Mouse (Mus musculus): ENCODE results near the gene Gpr160. TPM values are rescaled to one million over a fixed set of nuclear protein-coding genes. Genes with fewer than 3 reads are reported as not detected.
A peak's percentile ranks its signal among the peaks of the same experiment; 100 is the strongest.
"Not testable (repeated sequence)": the region's sequence is repeated elsewhere in the genome, so short reads cannot be mapped to it uniquely, and the experiment has no call there.

Gpr160 gene
- 1.7 and 2.2 TPM in 2 replicates for polyA plus RNA-seq (2015; fragmentation: Nextera tagmentation; extraction: Ambion mirVana)

- no peaks in the 10 kb centered on the region for H3K36me3 ChIP-seq
- H3K27ac ChIP-seq (replicated peaks) = no peak within 1 kb of the TSS
- H3K27me3 ChIP-seq = peaks cover 38% of the 10 kb centered on the region
- peak within 1 kb of the TSS; percentile 97 for H3K4me2 ChIP-seq
- H3K4me3 ChIP-seq = peak within 1 kb of the TSS; percentile 54
- whole genome bisulfite sequencing = under 1% methylated on average over 75 of the region's 75 CpGs
- no peaks in the 10 kb centered on the region for H3K9me3 ChIP-seq
- peak within 1 kb of the TSS; percentile 67 for H3K9ac ChIP-seq
- H3K4me1 ChIP-seq (replicated peaks) = peaks cover 10% of the 10 kb centered on the region; the same call in 1 of the 2 replicates
- ATAC-seq (ENCODE audit: low read depth) = peak; percentile 76
Measured at GRCm38 (mm10) chr3:30855604-30856458, at the start of gene Gpr160. Gpr160 (plus strand) TSS chr3:30855950.

GRCm38 (mm10) chr3:30812881-30813280 is 42.9 kb upstream of the Gpr160 start:
- H3K9ac ChIP-seq = no peak overlapping the region
- 81% methylated on average over 3 of the region's 3 CpGs for WGBS
- H3K9me3 ChIP-seq = no peaks in the 10 kb centered on the region
- H3K4me3 ChIP-seq = no peak overlapping the region
- H3K4me2 ChIP-seq = no peak overlapping the region
- no peak for ATAC-seq (ENCODE audit: low read depth)
- no peaks in the 10 kb centered on the region for H3K27me3 ChIP-seq
- peaks cover 59% of the 10 kb centered on the region for H3K36me3 ChIP-seq
- no peak overlapping the region for H3K27ac ChIP-seq (replicated peaks)
- H3K4me1 ChIP-seq (replicated peaks) = no peaks in the 10 kb centered on the region

- Histone ChIP-seq H3K27ac (replicated peaks) (no peak overlapping the region), H3K27me3 (no peaks in the 10 kb centered on the region), H3K9ac (no peak overlapping the region), H3K4me3 (no peak overlapping the region), H3K4me1 (replicated peaks) (no peaks in the 10 kb centered on the region), H3K36me3 (peaks cover 65% of the 10 kb centered on the region), H3K4me2 (no peak overlapping the region), H3K9me3 (no peaks in the 10 kb centered on the region)
- WGBS = 97% methylated on average over 16 of the region's 16 CpGs
- no peak for ATAC-seq (ENCODE audit: low read depth)
Measured at GRCm38 (mm10) chr3:30818630-30819125, 37.1 kb upstream of the Gpr160 start.

GRCm38 (mm10) chr3:30822163-30822562 is 33.6 kb upstream of the Gpr160 start:
- Histone ChIP-seq H3K4me2 (no peak overlapping the region), H3K27me3 (no peaks in the 10 kb centered on the region), H3K27ac (replicated peaks) (no peak overlapping the region), H3K4me1 (replicated peaks) (no peaks in the 10 kb centered on the region), H3K9me3 (no peaks in the 10 kb centered on the region), H3K36me3 (peaks cover 45% of the 10 kb centered on the region), H3K9ac (no peak overlapping the region), H3K4me3 (no peak overlapping the region)
- 93% methylated on average over 8 of the region's 8 CpGs for WGBS
- no peak for ATAC-seq (ENCODE audit: low read depth)

GRCm38 (mm10) chr3:30826069-30826468 is 29.7 kb upstream of the Gpr160 start:
- no peaks in the 10 kb centered on the region for H3K27me3 ChIP-seq
- H3K36me3 ChIP-seq = peaks cover 12% of the 10 kb centered on the region
- WGBS = 94% methylated on average over 5 of the region's 5 CpGs
- ATAC-seq (ENCODE audit: low read depth) = no peak
- H3K27ac ChIP-seq (replicated peaks) = no peak overlapping the region
- H3K4me3 ChIP-seq = no peak overlapping the region
- H3K4me1 ChIP-seq (replicated peaks) = no peaks in the 10 kb centered on the region
- H3K4me2 ChIP-seq = no peak overlapping the region
- no peaks in the 10 kb centered on the region for H3K9me3 ChIP-seq
- H3K9ac ChIP-seq = no peak overlapping the region

- Histone ChIP-seq H3K4me2 (no peak overlapping the region), H3K27ac (replicated peaks) (no peak overlapping the region), H3K9ac (no peak overlapping the region), H3K9me3 (no peaks in the 10 kb centered on the region), H3K27me3 (no peaks in the 10 kb centered on the region), H3K4me1 (replicated peaks) (no peaks in the 10 kb centered on the region), H3K36me3 (no peaks in the 10 kb centered on the region), H3K4me3 (no peak overlapping the region)
- 71% methylated on average over 15 of the region's 15 CpGs for WGBS
- no peak for ATAC-seq (ENCODE audit: low read depth)
Measured at GRCm38 (mm10) chr3:30831848-30832606, 23.7 kb upstream of the Gpr160 start.

GRCm38 (mm10) chr3:30833254-30833653 is 22.5 kb upstream of the Gpr160 start:
- no peaks in the 10 kb centered on the region for H3K4me1 ChIP-seq (replicated peaks)
- no peak overlapping the region for H3K9ac ChIP-seq
- no peak for ATAC-seq (ENCODE audit: low read depth)
- WGBS = 90% methylated on average over 3 of the region's 3 CpGs
- no peak overlapping the region for H3K4me2 ChIP-seq
- no peak overlapping the region for H3K27ac ChIP-seq (replicated peaks)
- H3K27me3 ChIP-seq = no peaks in the 10 kb centered on the region
- H3K36me3 ChIP-seq = no peaks in the 10 kb centered on the region
- H3K4me3 ChIP-seq = no peak overlapping the region
- H3K9me3 ChIP-seq = no peaks in the 10 kb centered on the region

GRCm38 (mm10) chr3:30845755-30846154 is 10.0 kb upstream of the Gpr160 start:
- Histone ChIP-seq H3K27me3 (no peaks in the 10 kb centered on the region), H3K9ac (no peak overlapping the region), H3K4me3 (no peak overlapping the region), H3K27ac (replicated peaks) (no peak overlapping the region), H3K4me2 (no peak overlapping the region), H3K9me3 (no peaks in the 10 kb centered on the region), H3K36me3 (no peaks in the 10 kb centered on the region), H3K4me1 (replicated peaks) (no peaks in the 10 kb centered on the region)
- 49% methylated on average over 2 of the region's 2 CpGs for WGBS
- no peak; the same call in 1 of the 2 replicates for ATAC-seq (ENCODE audit: low read depth)

GRCm38 (mm10) chr3:30847413-30847812 is 8.3 kb upstream of the Gpr160 start:
- H3K9ac ChIP-seq = no peak overlapping the region
- no peak overlapping the region for H3K27ac ChIP-seq (replicated peaks)
- H3K36me3 ChIP-seq = no peaks in the 10 kb centered on the region
- no peak overlapping the region for H3K4me2 ChIP-seq
- H3K27me3 ChIP-seq = no peaks in the 10 kb centered on the region
- H3K4me3 ChIP-seq = no peak overlapping the region
- no peaks in the 10 kb centered on the region for H3K4me1 ChIP-seq (replicated peaks)
- 71% methylated on average over 1 of the region's 1 CpGs for WGBS
- no peak for ATAC-seq (ENCODE audit: low read depth)
- H3K9me3 ChIP-seq = no peaks in the 10 kb centered on the region

GRCm38 (mm10) chr3:30851422-30851821 is 4.3 kb upstream of the Gpr160 start:
- WGBS = 82% methylated on average over 4 of the region's 6 CpGs
- Histone ChIP-seq H3K27ac (replicated peaks) (no peak overlapping the region), H3K36me3 (no peaks in the 10 kb centered on the region), H3K4me1 (replicated peaks) (peaks cover 10% of the 10 kb centered on the region; the same call in 1 of the 2 replicates), H3K9me3 (no peaks in the 10 kb centered on the region), H3K4me2 (no peak overlapping the region), H3K27me3 (peaks cover 27% of the 10 kb centered on the region), H3K4me3 (no peak overlapping the region), H3K9ac (no peak overlapping the region)
- ATAC-seq (ENCODE audit: low read depth) = no peak

GRCm38 (mm10) chr3:30853596-30853995 is 2.2 kb upstream of the Gpr160 start:
- H3K4me2 ChIP-seq = no peak overlapping the region
- 90% methylated on average over 5 of the region's 5 CpGs for WGBS
- H3K4me1 ChIP-seq (replicated peaks) = peaks cover 10% of the 10 kb centered on the region; the same call in 1 of the 2 replicates
- H3K27ac ChIP-seq (replicated peaks) = no peak overlapping the region
- no peak overlapping the region for H3K9ac ChIP-seq
- peaks cover 38% of the 10 kb centered on the region for H3K27me3 ChIP-seq
- no peak overlapping the region for H3K4me3 ChIP-seq
- no peak for ATAC-seq (ENCODE audit: low read depth)
- no peaks in the 10 kb centered on the region for H3K36me3 ChIP-seq
- no peaks in the 10 kb centered on the region for H3K9me3 ChIP-seq

- not testable (repeated sequence) for H3K36me3 ChIP-seq
Measured at GRCm38 (mm10) chr3:30859599-30859998, 3.8 kb downstream of the Gpr160 start.

More at GRCm38 (mm10) chr3:30859599-30859998, 3.8 kb downstream of the Gpr160 start:
- not testable (repeated sequence) for H3K27ac ChIP-seq (replicated peaks); H3K4me2 ChIP-seq; H3K9me3 ChIP-seq; H3K9ac ChIP-seq; H3K4me3 ChIP-seq; ATAC-seq (ENCODE audit: low read depth)
- Histone ChIP-seq H3K4me1 (replicated peaks) (peaks cover 10% of the 10 kb centered on the region; the same call in 1 of the 2 replicates), H3K27me3 (peaks cover 29% of the 10 kb centered on the region)
- WGBS = 91% methylated on average over 8 of the region's 8 CpGs
